Mouse (Mus musculus) spleen, adult 2 months (tissue): ENCODE results near the gene Zfp281.

Experiments
- CTCF ChIP-seq: fragments of 200-500 bp; IDR thresholded peaks from 2 replicates; pipeline ENCODE4 v1.5.1; 2011; ENCODE audit warnings: mild to moderate bottlenecking, inconsistent platforms; ENCODE audit not compliant: insufficient read depth, insufficient read length, insufficient replicate concordance; ENCODE audit errors: extremely low read depth
- POLR2A ChIP-seq: fragments of 200-500 bp; IDR thresholded peaks from 2 replicates; pipeline ENCODE4 v1.6.1; 2011; ENCODE audit warnings: low read depth, low read length, inconsistent platforms

- TF ChIP-seq CTCF (no peak), POLR2A (no peak)
Measured at GRCm38 (mm10) chr1:136626756-136627155, 2.1 kb downstream of the Zfp281 start.
